Mouse (Mus musculus): ENCODE measurements around the gene Serpina10.

GRCm38 (mm10) chr12:103615734-103616133, 15.5 kb downstream of the Serpina10 start:
- TF ChIP-seq POLR2A (IDR thresholded peaks at IDR 0.05; ENCODE audit: borderline replicate concordance, extremely low read depth, insufficient read depth, insufficient read length, poor library complexity, severe bottlenecking) (no peak), CTCF (IDR thresholded peaks at IDR 0.05; ENCODE audit: borderline replicate concordance, extremely low read depth, insufficient read depth, insufficient read length) (no peak)

Measured in brain, embryonic 14.5 days (tissue).